Mouse (Mus musculus) heart, embryonic 16.5 days (tissue): ENCODE results near the gene Cfap70. TPM values are rescaled to one million over a fixed set of nuclear protein-coding genes. Genes with fewer than 3 reads are reported as not detected.
A peak's percentile ranks its signal among the peaks of the same experiment; 100 is the strongest.

ENCODE experiments used
- ATAC-seq: fragments of 200-750 bp; cut with Nextera tagmentation; replicated peaks from 2 replicates; pipeline ENCODE4 v1.8.0; 2017; ENCODE audit warnings: moderate number of reproducible peaks; ENCODE audit not compliant: insufficient read depth, low FRiP score; ENCODE audit errors: extremely low read depth
- H3K27ac ChIP-seq: fragments of 300-500 bp; sonication (generic); 2 replicates; pipeline ENCODE4 v1.5.1; 2014; ENCODE audit warnings: mild to moderate bottlenecking, low read length, control low read depth, moderate library complexity
- H3K27me3 ChIP-seq: fragments of 300-500 bp; sonication (generic); 2 replicates; pipeline ENCODE4 v1.6.1; 2014; ENCODE audit warnings: low read length, mixed read lengths; ENCODE audit not compliant: control insufficient read depth, insufficient read depth
- H3K36me3 ChIP-seq: fragments of 300-500 bp; sonication (generic); 2 replicates; pipeline ENCODE4 v1.6.1; 2014; ENCODE audit not compliant: control insufficient read depth, insufficient read depth
- H3K4me1 ChIP-seq: fragments of 300-500 bp; sonication (generic); 2 replicates; pipeline ENCODE4 v1.6.1; 2014; ENCODE audit warnings: low read length, mixed read lengths; ENCODE audit not compliant: control insufficient read depth, insufficient read depth
- H3K4me2 ChIP-seq: fragments of 300-500 bp; sonication (generic); 2 replicates; pipeline ENCODE4 v1.6.1; 2014; ENCODE audit warnings: low read depth, mild to moderate bottlenecking, control low read depth, low read length
- H3K4me3 ChIP-seq: fragments of 300-500 bp; sonication (generic); 2 replicates; pipeline ENCODE4 v1.5.1; 2014; ENCODE audit warnings: mild to moderate bottlenecking, control low read depth, low read length
- H3K9ac ChIP-seq: fragments of 300-500 bp; sonication (generic); 2 replicates; pipeline ENCODE4 v1.6.1; 2014; ENCODE audit warnings: low read length, control low read depth
- H3K9me3 ChIP-seq: fragments of 300-500 bp; sonication (generic); replicated peaks from 2 replicates; pipeline ENCODE4 v1.6.1; 2016; ENCODE audit warnings: low read length; ENCODE audit not compliant: control insufficient read depth
- WGBS: fragments of 180-500 bp; shearing (Covaris S2); extraction: QIAGEN DNeasy Blood & Tissue Kit; methylation state at CpG from one replicate; pipeline ENCODE4 v1.1.7; 2014; 5-methylcytosine and 5-hydroxymethylcytosine counted together
- polyA plus RNA-seq: library from polyadenylated mRNA; unstranded; fragments of >200 nt; fragmentation: Nextera tagmentation; extraction: Ambion mirVana; gene quantifications from 2 replicates; pipeline ENCODE4 v1.2.1, GENCODE M21; 2015

The Cfap70 gene
- polyA plus RNA-seq, 1 experiment from 2014 or later, result 0.45 TPM

GRCm38 (mm10) chr14:20436976-20437375, 15.1 kb downstream of the Cfap70 start:
- Histone ChIP-seq H3K4me1 (no peaks in the 10 kb centered on the region), H3K4me3 (no peak overlapping the region), H3K4me2 (no peak overlapping the region), H3K9ac (no peak overlapping the region), H3K27ac (no peak overlapping the region), H3K9me3 (no peaks in the 10 kb centered on the region), H3K36me3 (no peaks in the 10 kb centered on the region), H3K27me3 (no peaks in the 10 kb centered on the region)
- WGBS, result 60% methylated on average over 6 of the region's 6 CpGs
- no peak for ATAC-seq

- Histone ChIP-seq H3K9ac (no peak overlapping the region), H3K9me3 (no peaks in the 10 kb centered on the region), H3K27ac (no peak overlapping the region), H3K4me3 (no peak overlapping the region), H3K36me3 (no peaks in the 10 kb centered on the region), H3K27me3 (no peaks in the 10 kb centered on the region), H3K4me1 (no peaks in the 10 kb centered on the region), H3K4me2 (no peak overlapping the region)
- no peak for ATAC-seq
- WGBS, result 83% methylated on average over 4 of the region's 4 CpGs
Observed at GRCm38 (mm10) chr14:20432420-20432819, 19.6 kb downstream of the Cfap70 start.

- H3K36me3 ChIP-seq, result no peaks in the 10 kb centered on the region
- no peak for ATAC-seq
- no peak overlapping the region for H3K27ac ChIP-seq
- H3K9me3 ChIP-seq, result no peaks in the 10 kb centered on the region
- WGBS, result 60% methylated on average over 6 of the region's 6 CpGs
- H3K27me3 ChIP-seq, result no peaks in the 10 kb centered on the region
- H3K4me2 ChIP-seq, result no peak overlapping the region
- H3K9ac ChIP-seq, result no peak overlapping the region
- H3K4me1 ChIP-seq, result no peaks in the 10 kb centered on the region
- H3K4me3 ChIP-seq, result no peak overlapping the region
Observed at GRCm38 (mm10) chr14:20431726-20432125, 20.3 kb downstream of the Cfap70 start.

GRCm38 (mm10) chr14:20429833-20430232, 22.2 kb downstream of the Cfap70 start:
- no peak overlapping the region for H3K4me2 ChIP-seq
- H3K9ac ChIP-seq, result no peak overlapping the region
- no peak for ATAC-seq
- 46% methylated on average over 1 of the region's 1 CpGs for WGBS
- no peaks in the 10 kb centered on the region for H3K27me3 ChIP-seq
- H3K4me1 ChIP-seq, result no peaks in the 10 kb centered on the region
- H3K9me3 ChIP-seq, result no peaks in the 10 kb centered on the region
- no peak overlapping the region for H3K4me3 ChIP-seq
- H3K36me3 ChIP-seq, result no peaks in the 10 kb centered on the region
- no peak overlapping the region for H3K27ac ChIP-seq

GRCm38 (mm10) chr14:20428593-20428992, 23.4 kb downstream of the Cfap70 start:
- no peak overlapping the region for H3K27ac ChIP-seq
- no peak for ATAC-seq
- no peaks in the 10 kb centered on the region for H3K4me1 ChIP-seq
- no peak overlapping the region for H3K9ac ChIP-seq
- H3K9me3 ChIP-seq, result no peaks in the 10 kb centered on the region
- no peak overlapping the region for H3K4me3 ChIP-seq
- no peaks in the 10 kb centered on the region for H3K27me3 ChIP-seq
- no peak overlapping the region for H3K4me2 ChIP-seq
- WGBS, result 44% methylated on average over 1 of the region's 1 CpGs
- no peaks in the 10 kb centered on the region for H3K36me3 ChIP-seq

GRCm38 (mm10) chr14:20423046-20423445, 29.0 kb downstream of the Cfap70 start:
- Histone ChIP-seq H3K4me1 (no peaks in the 10 kb centered on the region), H3K27me3 (no peaks in the 10 kb centered on the region), H3K36me3 (no peaks in the 10 kb centered on the region), H3K27ac (no peak overlapping the region), H3K4me3 (no peak overlapping the region), H3K4me2 (no peak overlapping the region), H3K9me3 (no peaks in the 10 kb centered on the region), H3K9ac (no peak overlapping the region)
- no peak for ATAC-seq
- WGBS, result 82% methylated on average over 6 of the region's 6 CpGs

- WGBS, result 35% methylated on average over 7 of the region's 7 CpGs
- Histone ChIP-seq H3K9me3 (no peaks in the 10 kb centered on the region), H3K9ac (no peak overlapping the region), H3K4me3 (no peak overlapping the region), H3K27me3 (no peaks in the 10 kb centered on the region), H3K4me1 (no peaks in the 10 kb centered on the region), H3K36me3 (no peaks in the 10 kb centered on the region), H3K27ac (no peak overlapping the region), H3K4me2 (no peak overlapping the region)
- 0 out of 2 replicates have a peak, but pooled peaks have one; percentile 28 for ATAC-seq
Observed at GRCm38 (mm10) chr14:20422257-20422656, 29.8 kb downstream of the Cfap70 start.

- Histone ChIP-seq H3K27ac (no peak overlapping the region), H3K9ac (no peak overlapping the region), H3K4me3 (no peak overlapping the region), H3K4me1 (no peaks in the 10 kb centered on the region), H3K4me2 (no peak overlapping the region), H3K9me3 (no peaks in the 10 kb centered on the region), H3K27me3 (no peaks in the 10 kb centered on the region), H3K36me3 (no peaks in the 10 kb centered on the region)
- no peak for ATAC-seq
- WGBS, result 64% methylated on average over 1 of the region's 1 CpGs
Observed at GRCm38 (mm10) chr14:20400071-20400470, 52.0 kb downstream of the Cfap70 start.

GRCm38 (mm10) chr14:20398864-20399263, 53.2 kb downstream of the Cfap70 start:
- H3K27me3 ChIP-seq, result no peaks in the 10 kb centered on the region
- no peak overlapping the region for H3K4me2 ChIP-seq
- H3K9me3 ChIP-seq, result no peaks in the 10 kb centered on the region
- 46% methylated on average over 4 of the region's 4 CpGs for WGBS
- H3K4me1 ChIP-seq, result no peaks in the 10 kb centered on the region
- H3K4me3 ChIP-seq, result no peak overlapping the region
- no peak overlapping the region for H3K9ac ChIP-seq
- no peaks in the 10 kb centered on the region for H3K36me3 ChIP-seq
- ATAC-seq, result no peak
- H3K27ac ChIP-seq, result no peak overlapping the region

GRCm38 (mm10) chr14:20397220-20397619, 54.8 kb downstream of the Cfap70 start:
- H3K4me2 ChIP-seq, result no peak overlapping the region
- no peaks in the 10 kb centered on the region for H3K27me3 ChIP-seq
- no peak for ATAC-seq
- H3K9me3 ChIP-seq, result no peaks in the 10 kb centered on the region
- no peak overlapping the region for H3K9ac ChIP-seq
- H3K4me3 ChIP-seq, result no peak overlapping the region
- WGBS, result 74% methylated on average over 9 of the region's 9 CpGs
- no peak overlapping the region for H3K27ac ChIP-seq
- no peaks in the 10 kb centered on the region for H3K36me3 ChIP-seq
- H3K4me1 ChIP-seq, result peaks cover 3% of the 10 kb centered on the region
